Mouse (Mus musculus) olfactory bulb, adult 2 months (tissue): ENCODE results near the gene Aicda. TPM values are rescaled to one million over a fixed set of nuclear protein-coding genes. Genes with fewer than 3 reads are reported as not detected.
"Not testable (repeated sequence)": the region's sequence is repeated elsewhere in the genome, so short reads cannot be mapped to it uniquely, and the experiment has no call there.

Experiments used
- H3K27ac ChIP-seq: fragments of 200-500 bp; 2 replicates; pipeline ENCODE4 v1.5.1; 2012; ENCODE audit warnings: low read depth, low read length; ENCODE audit not compliant: insufficient read depth
- H3K4me1 ChIP-seq: fragments of 200-500 bp; 2 replicates; pipeline ENCODE4 v1.6.1; 2012; ENCODE audit warnings: low read length; ENCODE audit not compliant: control insufficient read depth, insufficient read depth
- H3K4me3 ChIP-seq: fragments of 200-500 bp; 2 replicates; pipeline ENCODE4 v1.5.1; 2012; ENCODE audit warnings: mild to moderate bottlenecking, low read depth, low read length, moderate library complexity; ENCODE audit not compliant: insufficient read depth
- CTCF ChIP-seq: fragments of 200-500 bp; IDR thresholded peaks from 2 replicates; pipeline ENCODE4 v1.5.1; 2012; ENCODE audit warnings: low read depth, mild to moderate bottlenecking, low read length, moderate library complexity; ENCODE audit not compliant: insufficient read depth
- POLR2A ChIP-seq: fragments of 200-500 bp; IDR thresholded peaks from 2 replicates; pipeline ENCODE4 v1.6.1; 2012; ENCODE audit warnings: mild to moderate bottlenecking, low read depth, low read length, moderate library complexity; ENCODE audit not compliant: insufficient read depth
- WGBS: fragments of 180-500 bp; shearing (Covaris S2); methylation state at CpG from one replicate; pipeline ENCODE4 v1.1.7; 2018; 5-methylcytosine and 5-hydroxymethylcytosine counted together
- polyA plus RNA-seq: library from polyadenylated mRNA; stranded (reverse); fragments of >200 nt; gene quantifications from 2 replicates; pipeline ENCODE4 v1.2.4, GENCODE M21; 2012; ENCODE audit warnings: low replicate concordance; ENCODE audit not compliant: missing spikeins, insufficient read depth, insufficient read length

The Aicda gene
- polyA plus RNA-seq, 1 experiment, result not detected

DNA sequence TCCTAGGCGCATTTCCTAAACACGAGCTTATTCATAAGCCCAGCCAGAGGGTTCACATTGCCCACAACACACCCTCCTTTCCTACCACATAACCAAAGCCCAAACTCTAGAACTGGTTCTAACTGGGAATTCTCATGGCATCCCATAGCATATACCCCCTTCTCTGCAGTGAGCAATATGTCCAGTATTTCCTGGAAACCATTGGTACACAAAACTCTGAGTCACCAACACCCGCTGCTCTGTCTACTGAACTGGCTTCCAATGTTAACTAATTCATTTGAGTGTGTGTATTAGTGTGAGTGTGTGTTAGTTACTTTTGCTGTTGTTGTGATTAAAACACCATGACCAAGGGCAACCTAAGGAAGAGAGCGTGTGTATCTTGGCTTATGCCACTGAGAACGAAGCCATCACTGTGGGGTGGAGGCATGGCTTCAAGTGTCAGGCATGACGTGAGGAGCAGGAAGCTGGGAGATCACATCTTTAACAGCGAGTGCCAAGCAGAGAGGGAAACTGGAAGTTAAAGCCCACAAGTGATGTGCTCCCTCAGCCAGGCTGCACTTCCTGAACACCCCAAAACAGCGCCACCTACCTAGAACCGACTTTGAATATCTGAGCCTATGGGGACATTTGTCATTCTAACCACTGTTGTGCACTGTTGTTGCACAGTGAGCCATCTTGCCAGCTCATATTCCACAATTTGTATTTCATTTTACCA lies 11.6 kb downstream of the Aicda start:
- no peaks in the 10 kb centered on the region for H3K4me1 ChIP-seq
- no peak for TF ChIP-seq CTCF
- TF ChIP-seq POLR2A, result no peak
- no peak overlapping the region for H3K27ac ChIP-seq
- no peak overlapping the region for H3K4me3 ChIP-seq
- 91% methylated on average over 9 of the region's 9 CpGs for WGBS

GRCm38 (mm10) chr6:122569113-122569512 lies 15.5 kb downstream of the Aicda start:
- 59% methylated on average over 5 of the region's 5 CpGs for WGBS
- no peaks in the 10 kb centered on the region for H3K4me1 ChIP-seq
- TF ChIP-seq POLR2A (no peak), CTCF (no peak)
- H3K4me3 ChIP-seq, result no peak overlapping the region
- H3K27ac ChIP-seq, result no peak overlapping the region

- Histone ChIP-seq H3K27ac (no peak overlapping the region), H3K4me3 (no peak overlapping the region), H3K4me1 (no peaks in the 10 kb centered on the region)
- TF ChIP-seq CTCF (no peak), POLR2A (no peak)
- WGBS, result 67% methylated on average over 1 of the region's 1 CpGs
These were observed 16.2 kb downstream of the Aicda start for GRCm38 (mm10) chr6:122569762-122570161.

DNA sequence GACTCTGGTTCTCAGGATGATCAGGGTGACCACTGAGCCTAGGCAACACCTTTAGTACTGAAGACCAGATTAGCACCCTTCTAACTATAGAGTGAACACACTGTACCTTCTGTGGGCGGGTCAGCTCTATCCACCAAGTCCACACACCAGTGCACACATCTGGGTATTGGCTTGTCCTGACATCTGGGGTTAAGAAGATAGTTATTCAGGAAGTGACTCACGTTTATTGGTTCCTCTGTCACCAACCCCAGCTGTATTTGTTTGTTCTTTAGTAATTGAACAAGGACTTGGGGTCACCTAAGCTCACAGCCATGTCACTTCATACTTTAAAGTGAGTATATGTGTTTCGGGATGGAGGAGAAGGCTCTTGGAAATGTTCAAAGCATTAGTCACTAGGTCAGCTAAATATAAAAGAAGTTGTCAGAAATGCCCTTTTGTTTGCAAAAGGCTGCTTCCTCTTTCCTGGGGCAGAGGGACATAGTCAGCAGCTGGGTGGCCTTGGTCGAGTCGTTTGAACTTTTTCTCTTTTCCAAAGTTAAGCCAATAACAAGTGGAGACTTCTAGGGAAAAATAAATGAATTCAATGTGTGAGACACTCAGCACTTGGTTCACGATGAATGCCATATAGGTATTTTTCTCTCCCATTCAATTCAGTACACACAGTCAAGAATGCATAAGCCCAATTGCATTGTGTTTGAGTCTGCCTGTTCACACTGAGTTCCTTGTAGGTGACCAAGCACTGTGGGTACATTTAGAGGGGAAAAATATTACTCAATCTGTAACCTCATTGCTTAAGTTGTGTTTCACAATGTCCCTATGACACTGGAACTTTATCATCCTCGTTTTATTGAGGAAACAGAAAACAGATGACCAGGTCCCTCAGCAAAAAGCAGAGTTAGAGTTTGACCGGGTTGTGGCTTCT lies 17.4 kb downstream of the Aicda start:
- H3K27ac ChIP-seq, result no peak overlapping the region
- H3K4me1 ChIP-seq, result no peaks in the 10 kb centered on the region
- WGBS, result 75% methylated on average over 8 of the region's 8 CpGs
- TF ChIP-seq POLR2A (no peak), CTCF (no peak)
- H3K4me3 ChIP-seq, result no peak overlapping the region

- 95% methylated on average over 3 of the region's 3 CpGs for WGBS
- TF ChIP-seq POLR2A (no peak), CTCF (no peak)
- H3K27ac ChIP-seq, result no peak overlapping the region
- no peak overlapping the region for H3K4me3 ChIP-seq
- H3K4me1 ChIP-seq, result no peaks in the 10 kb centered on the region
These were observed 18.0 kb downstream of the Aicda start for GRCm38 (mm10) chr6:122571617-122571959.

- 98% methylated on average over 1 of the region's 1 CpGs for whole genome bisulfite sequencing
These were observed 21.4 kb downstream of the Aicda start for GRCm38 (mm10) chr6:122575037-122575436.

DNA sequence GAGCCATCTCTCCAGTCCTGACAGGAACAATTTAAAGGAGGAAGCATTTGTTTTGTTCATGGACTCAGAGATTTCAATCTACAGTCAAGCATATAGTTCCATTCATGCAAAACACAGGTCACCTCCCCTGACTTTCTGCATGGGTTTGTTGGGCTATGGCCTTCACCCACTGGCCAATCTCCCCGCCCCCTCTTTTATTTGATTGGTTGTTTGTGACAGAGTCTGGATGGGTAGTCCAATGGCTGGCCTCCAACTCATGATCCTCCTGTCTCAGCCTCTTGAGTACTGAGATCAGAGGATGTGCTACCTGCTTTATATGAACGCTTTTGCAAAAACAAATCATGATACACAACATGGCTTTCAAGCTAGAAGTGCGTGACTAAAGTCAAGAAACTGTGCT lies 23.4 kb downstream of the Aicda start:
- H3K4me3 ChIP-seq, result no peak overlapping the region
- no peaks in the 10 kb centered on the region for H3K4me1 ChIP-seq
- H3K27ac ChIP-seq, result no peak overlapping the region
- 97% methylated on average over 3 of the region's 3 CpGs for WGBS
- TF ChIP-seq POLR2A, result no peak
- no peak for TF ChIP-seq CTCF

More at GRCm38 (mm10) chr6:122575037-122575436, 21.4 kb downstream of the Aicda start:
- not testable (repeated sequence) for H3K4me1 ChIP-seq, H3K4me3 ChIP-seq, H3K27ac ChIP-seq

GRCm38 (mm10) chr6:122579086-122579485 lies 25.5 kb downstream of the Aicda start:
- Histone ChIP-seq H3K4me3 (no peak overlapping the region), H3K27ac (no peak overlapping the region), H3K4me1 (no peaks in the 10 kb centered on the region)
- WGBS, result 83% methylated on average over 1 of the region's 1 CpGs
- no peak for TF ChIP-seq CTCF
- no peak for TF ChIP-seq POLR2A

DNA sequence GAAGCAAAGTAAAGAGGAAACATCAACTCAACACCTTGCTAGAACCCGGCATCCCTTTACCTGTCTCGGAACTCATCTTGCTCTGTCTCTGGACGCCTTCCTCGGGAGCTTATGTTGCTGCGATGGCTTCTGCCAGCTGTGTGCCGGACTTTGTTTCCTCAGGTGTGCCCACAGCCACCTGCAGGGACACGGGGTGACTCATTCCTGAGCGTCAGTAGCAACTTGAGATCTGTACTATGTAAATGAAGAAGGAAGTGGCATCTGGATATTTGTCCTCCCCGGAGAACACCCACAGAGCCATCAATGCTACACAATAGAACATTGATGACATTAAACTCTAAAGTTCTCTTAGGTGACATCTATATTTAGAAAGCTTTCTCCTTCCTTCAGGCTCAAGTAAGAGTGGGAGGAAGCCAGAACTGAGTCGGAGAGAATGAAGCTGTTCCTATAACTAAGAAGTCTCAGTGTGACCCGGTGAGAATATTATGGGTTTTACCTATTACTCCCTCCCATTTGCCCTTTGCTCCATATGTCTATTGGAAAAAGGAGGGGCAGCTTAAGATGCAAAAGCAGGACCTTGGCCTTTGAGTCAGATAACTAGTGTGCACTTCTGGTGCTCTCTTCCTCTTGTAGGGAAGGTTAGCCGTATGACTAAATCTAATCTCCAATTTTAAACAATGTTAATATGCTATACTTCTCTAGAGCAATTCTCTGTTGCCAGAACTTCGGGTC lies 37.6 kb downstream of the Aicda start:
- Histone ChIP-seq H3K4me3 (no peak overlapping the region), H3K27ac (no peak overlapping the region), H3K4me1 (no peaks in the 10 kb centered on the region)
- WGBS, result 78% methylated on average over 13 of the region's 13 CpGs
- TF ChIP-seq CTCF (no peak), POLR2A (no peak)
